Mouse (Mus musculus): ENCODE measurements at regions not wholly inside any gene's neighbourhood (a gene's known extent, or its start where the extent isn't known, plus 50 kb on each side); places are given as distances from the start of the nearest gene placed in this dataset.

DNA sequence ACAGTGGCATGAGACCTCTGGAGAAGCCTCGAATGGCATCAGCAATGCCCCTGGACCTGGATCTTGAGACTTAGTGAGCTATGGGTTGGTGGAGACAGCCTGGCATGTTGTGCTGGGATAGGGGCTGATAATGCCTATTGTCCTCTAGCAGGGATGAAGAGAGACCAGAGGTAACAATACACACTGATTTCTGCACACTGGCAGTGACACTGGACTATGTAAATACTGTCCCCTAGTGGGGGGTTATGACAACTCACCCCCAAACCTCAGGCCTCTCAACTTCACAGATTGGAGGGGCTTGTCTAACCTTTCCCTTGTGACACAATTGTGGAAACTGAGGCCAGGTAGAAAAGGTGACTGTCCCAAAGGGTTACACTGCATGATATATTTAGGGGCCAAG is 94.9 kb upstream of the Tmc3 start:
- H3K4me2 ChIP-seq (ENCODE audit: low read length): no peak overlapping the region
- WGBS: 52% methylated on average over 1 of the region's 1 CpGs
- H3K36me3 ChIP-seq (ENCODE audit: control insufficient read depth, insufficient read depth, low read length): no peaks in the 10 kb centered on the region
- no peaks in the 10 kb centered on the region; a peak in 1 of 4 replicates for H3K4me1 ChIP-seq (ENCODE audit: control insufficient read depth in 2 of 2, insufficient read depth in 2 of 2, low read length in 2 of 2)
- ATAC-seq (ENCODE audit: insufficient number of reproducible peaks, insufficient read depth, low FRiP score, low read depth): no peak
- H3K27me3 ChIP-seq (ENCODE audit: control insufficient read depth, insufficient read depth, low read length): no peaks in the 10 kb centered on the region
- no peak overlapping the region for H3K4me3 ChIP-seq (ENCODE audit: control insufficient read depth in 1 of 2, insufficient read depth in 1 of 2, low read depth in 1 of 2, low read length in 2 of 2)
- no peaks in the 10 kb centered on the region for H3K9me3 ChIP-seq (ENCODE audit: control insufficient read depth, low read length)
- H3K9ac ChIP-seq (ENCODE audit: low read length): no peak overlapping the region
- no peak overlapping the region for H3K27ac ChIP-seq (replicated peaks in 1 of 2; ENCODE audit: control insufficient read depth in 1 of 2, insufficient read depth in 1 of 2, low read depth in 2 of 2, low read length in 2 of 2)

DNA sequence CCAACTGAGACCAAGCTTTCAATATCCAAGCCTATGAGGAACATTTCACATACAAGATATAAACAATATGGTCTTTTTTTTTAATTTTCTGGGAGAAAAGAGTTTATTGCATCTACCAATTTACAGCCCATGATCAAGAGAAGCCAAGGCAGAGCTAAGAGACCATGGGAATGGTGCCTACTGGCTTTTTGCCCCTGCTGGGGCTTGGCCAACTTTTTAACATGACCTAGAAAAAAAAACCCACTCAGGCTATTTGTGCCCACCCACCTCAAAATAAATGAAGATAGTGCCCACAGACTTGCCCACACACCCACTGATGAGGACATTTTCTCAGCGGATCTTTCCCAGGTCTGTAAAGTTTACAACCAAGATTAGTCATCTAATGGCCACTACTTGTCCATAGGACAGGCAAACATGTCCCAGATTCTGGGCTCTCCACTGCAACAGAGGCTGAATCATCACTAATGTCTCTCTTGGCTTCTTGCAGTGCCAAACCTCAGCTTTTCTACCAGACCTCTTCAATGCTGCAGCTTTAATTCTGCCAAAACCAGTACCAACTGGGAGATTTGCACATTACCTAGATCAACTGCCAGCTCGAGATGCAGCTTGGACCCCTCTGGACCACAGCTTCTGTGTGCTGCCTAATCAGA is 79.6 kb upstream of the Tmc3 start:
- no peaks in the 10 kb centered on the region for H3K9me3 ChIP-seq (ENCODE audit: control insufficient read depth, low read length)
- no peak for ATAC-seq (ENCODE audit: insufficient number of reproducible peaks, insufficient read depth, low FRiP score, low read depth)
- H3K27ac ChIP-seq (replicated peaks in 1 of 2; ENCODE audit: control insufficient read depth in 1 of 2, insufficient read depth in 1 of 2, low read depth in 2 of 2, low read length in 2 of 2): no peak overlapping the region
- H3K36me3 ChIP-seq (ENCODE audit: control insufficient read depth, insufficient read depth, low read length): no peaks in the 10 kb centered on the region
- H3K4me1 ChIP-seq (ENCODE audit: control insufficient read depth in 2 of 2, insufficient read depth in 2 of 2, low read length in 2 of 2): no peaks in the 10 kb centered on the region
- no peak overlapping the region for H3K4me2 ChIP-seq (ENCODE audit: low read length)
- H3K27me3 ChIP-seq (ENCODE audit: control insufficient read depth, insufficient read depth, low read length): no peaks in the 10 kb centered on the region
- WGBS: 67% methylated on average over 2 of the region's 2 CpGs
- H3K4me3 ChIP-seq (ENCODE audit: control insufficient read depth in 1 of 2, insufficient read depth in 1 of 2, low read depth in 1 of 2, low read length in 2 of 2): no peak overlapping the region
- no peak overlapping the region for H3K9ac ChIP-seq (ENCODE audit: low read length)

DNA sequence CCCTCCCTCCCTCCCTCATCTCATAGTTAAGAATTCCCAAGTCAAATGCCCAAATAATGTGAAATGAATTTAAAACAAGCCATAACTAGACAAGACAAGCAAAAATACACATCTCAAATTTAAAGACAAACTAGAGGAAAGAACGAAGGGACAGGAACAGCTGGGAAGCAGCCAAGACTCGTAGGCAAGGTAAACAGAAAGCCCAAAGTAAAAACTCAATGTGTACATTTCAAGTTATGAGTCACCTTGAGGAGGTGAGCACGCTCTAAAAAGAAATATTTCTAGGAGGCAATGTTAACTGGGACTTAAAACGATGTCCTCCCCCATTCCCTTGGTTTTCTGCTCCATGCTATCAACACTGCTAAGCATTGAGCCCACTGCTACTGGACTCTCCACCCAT is 68.4 kb upstream of the Tmc3 start:
- no peak for ATAC-seq (ENCODE audit: insufficient number of reproducible peaks, insufficient read depth, low FRiP score, low read depth)
- Histone ChIP-seq H3K4me2 (ENCODE audit: low read length) (no peak overlapping the region), H3K36me3 (ENCODE audit: control insufficient read depth, insufficient read depth, low read length) (no peaks in the 10 kb centered on the region), H3K9ac (ENCODE audit: low read length) (no peak overlapping the region), H3K4me3 (ENCODE audit: control insufficient read depth in 1 of 2, insufficient read depth in 1 of 2, low read depth in 1 of 2, low read length in 2 of 2) (no peak overlapping the region), H3K27me3 (ENCODE audit: control insufficient read depth, insufficient read depth, low read length) (no peaks in the 10 kb centered on the region), H3K9me3 (ENCODE audit: control insufficient read depth, low read length) (no peaks in the 10 kb centered on the region), H3K4me1 (ENCODE audit: control insufficient read depth in 2 of 2, insufficient read depth in 2 of 2, low read length in 2 of 2) (no peaks in the 10 kb centered on the region), H3K27ac (replicated peaks in 1 of 2; ENCODE audit: control insufficient read depth in 1 of 2, insufficient read depth in 1 of 2, low read depth in 2 of 2, low read length in 2 of 2) (no peak overlapping the region)
- 65% methylated on average over 4 of the region's 4 CpGs for WGBS

DNA sequence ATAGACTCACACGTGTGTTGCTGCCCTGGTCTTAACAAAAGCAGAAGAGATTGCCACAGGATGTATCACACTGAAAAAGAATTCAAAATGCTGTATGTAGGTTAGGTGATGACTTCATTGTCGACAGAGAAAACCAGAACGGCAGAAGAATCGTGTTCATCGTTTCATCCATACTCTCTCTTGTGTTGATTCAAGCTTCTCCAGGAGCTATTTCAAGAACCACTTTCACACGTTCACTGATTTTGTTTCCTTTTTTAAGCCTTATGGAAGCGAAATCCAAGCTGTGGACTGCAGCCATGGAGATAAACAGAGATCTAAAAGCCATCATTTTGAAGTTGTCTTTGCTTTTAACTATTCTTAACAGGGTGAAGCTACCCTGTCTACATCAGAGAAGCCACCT is 63.2 kb upstream of the Tmc3 start:
- no peak for ATAC-seq (ENCODE audit: insufficient number of reproducible peaks, insufficient read depth, low FRiP score, low read depth)
- Histone ChIP-seq H3K4me3 (ENCODE audit: control insufficient read depth in 1 of 2, insufficient read depth in 1 of 2, low read depth in 1 of 2, low read length in 2 of 2) (no peak overlapping the region), H3K9me3 (ENCODE audit: control insufficient read depth, low read length) (no peaks in the 10 kb centered on the region), H3K36me3 (ENCODE audit: control insufficient read depth, insufficient read depth, low read length) (no peaks in the 10 kb centered on the region), H3K27ac (replicated peaks in 1 of 2; ENCODE audit: control insufficient read depth in 1 of 2, insufficient read depth in 1 of 2, low read depth in 2 of 2, low read length in 2 of 2) (no peak overlapping the region), H3K4me1 (ENCODE audit: control insufficient read depth in 2 of 2, insufficient read depth in 2 of 2, low read length in 2 of 2) (no peaks in the 10 kb centered on the region), H3K4me2 (ENCODE audit: low read length) (no peak overlapping the region), H3K9ac (ENCODE audit: low read length) (no peak overlapping the region), H3K27me3 (ENCODE audit: control insufficient read depth, insufficient read depth, low read length) (no peaks in the 10 kb centered on the region)
- 75% methylated on average over 7 of the region's 7 CpGs for WGBS
